Mouse (Mus musculus) myocyte (in vitro differentiated cells): ENCODE results near the gene Cdc14a.

Source experiments
- CEBPB ChIP-seq: IDR thresholded peaks from 2 replicates; pipeline ENCODE4 v1.6.1; 2011; ENCODE audit warnings: mild to moderate bottlenecking, moderate library complexity; ENCODE audit not compliant: poor library complexity, insufficient read depth, severe bottlenecking
- E2F4 ChIP-seq: IDR thresholded peaks from one replicate; pipeline ENCODE4 v1.6.1; 2011; ENCODE audit warnings: mild to moderate bottlenecking, control low read depth, moderate library complexity; ENCODE audit not compliant: insufficient read depth
- POLR2AphosphoS2 ChIP-seq: IDR thresholded peaks from one replicate; pipeline ENCODE4 v1.6.1; 2011; ENCODE audit warnings: low read depth, control low read depth; ENCODE audit not compliant: insufficient read length
- TCF12 ChIP-seq: IDR thresholded peaks from one replicate; pipeline ENCODE4 v1.6.1; 2011; ENCODE audit warnings: mild to moderate bottlenecking, control low read depth; ENCODE audit not compliant: poor library complexity, insufficient read depth, severe bottlenecking

DNA sequence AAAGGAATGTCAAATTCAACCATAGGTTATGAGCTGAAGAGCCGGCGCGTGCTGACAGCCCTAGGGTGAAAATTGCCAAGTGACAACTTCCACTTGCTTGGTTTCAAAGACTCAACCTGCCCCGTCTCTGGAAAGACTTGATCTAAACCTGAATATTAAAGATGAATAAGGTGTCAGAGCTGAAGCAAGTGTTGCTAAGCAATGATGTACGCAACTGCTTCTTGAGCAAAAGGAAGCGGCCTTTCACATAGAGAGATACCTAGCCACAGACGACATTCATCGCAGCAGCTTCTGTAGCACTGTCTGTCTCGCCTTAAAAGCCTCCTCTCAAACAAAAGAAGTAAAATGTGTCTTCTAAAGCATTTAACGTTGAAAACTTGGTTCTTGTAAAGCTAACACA is 113.8 kb downstream of the Cdc14a start:
- TF ChIP-seq CEBPB, result no peak
- TF ChIP-seq E2F4, result no peak
- TF ChIP-seq POLR2AphosphoS2, result no peak
- TF ChIP-seq TCF12, result no peak
